Mouse (Mus musculus) mesoderm, embryonic 11.5 days (tissue): ENCODE measurements at regions not wholly inside any gene's neighbourhood (a gene's known extent, or its start where the extent isn't known, plus 50 kb on each side); places are given as distances from the start of the nearest gene placed in this dataset.
"Not testable (repeated sequence)": the region's sequence is repeated elsewhere in the genome, so short reads cannot be mapped to it uniquely, and the experiment has no call there.

ENCODE experiments used
- DNase-seq: peaks from one replicate; pipeline ENCODE4 v3.0.0-alpha.2; 2012; ENCODE audit warnings: low read depth, low spot score

DNA sequence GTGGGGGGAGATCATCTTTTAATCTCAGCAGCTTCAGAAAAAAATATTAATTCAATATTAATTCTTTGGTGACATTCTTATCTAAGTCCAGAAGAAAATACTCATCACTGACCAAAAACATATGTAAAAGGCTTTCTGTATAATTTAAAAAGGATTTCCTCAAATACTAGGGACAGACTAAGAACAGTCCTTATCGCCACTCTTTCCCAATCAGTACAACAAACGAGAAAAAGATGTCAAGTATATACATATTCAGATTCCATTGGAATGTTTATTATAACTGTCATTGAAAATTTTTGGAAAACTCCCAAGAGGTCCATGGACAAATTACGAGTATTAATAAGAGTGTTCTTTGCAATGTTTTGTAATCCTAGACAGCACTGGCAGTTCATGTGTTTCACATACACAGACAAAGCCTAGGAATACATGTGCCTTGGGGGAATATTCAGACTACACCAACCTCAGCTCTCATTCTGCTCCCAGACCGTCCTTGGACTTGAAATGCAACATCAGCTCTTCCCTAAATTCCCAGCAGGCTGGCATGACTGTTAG lies 270.4 kb upstream of the Dcbld2 start:
- no peak for DNase-seq

DNA sequence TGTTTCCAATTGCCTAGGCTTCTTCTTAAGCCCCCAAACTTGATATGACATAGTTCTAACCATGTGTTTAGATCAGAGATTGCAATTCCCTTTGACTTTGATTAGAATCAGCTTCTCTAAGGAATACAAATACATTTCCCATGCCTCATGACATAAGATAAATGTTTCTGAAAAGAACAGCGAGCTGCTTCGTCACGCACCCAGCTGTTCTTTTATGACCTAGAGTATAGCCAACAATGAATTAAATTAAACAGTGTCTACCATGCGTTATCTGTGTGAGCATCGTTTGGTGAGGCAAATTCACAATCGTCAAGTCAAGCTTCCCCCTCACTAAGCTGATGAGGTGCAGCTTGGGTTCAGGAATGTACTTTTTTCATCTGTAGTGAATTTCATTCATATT lies 261.8 kb upstream of the Dcbld2 start:
- no peak for DNase-seq

DNA sequence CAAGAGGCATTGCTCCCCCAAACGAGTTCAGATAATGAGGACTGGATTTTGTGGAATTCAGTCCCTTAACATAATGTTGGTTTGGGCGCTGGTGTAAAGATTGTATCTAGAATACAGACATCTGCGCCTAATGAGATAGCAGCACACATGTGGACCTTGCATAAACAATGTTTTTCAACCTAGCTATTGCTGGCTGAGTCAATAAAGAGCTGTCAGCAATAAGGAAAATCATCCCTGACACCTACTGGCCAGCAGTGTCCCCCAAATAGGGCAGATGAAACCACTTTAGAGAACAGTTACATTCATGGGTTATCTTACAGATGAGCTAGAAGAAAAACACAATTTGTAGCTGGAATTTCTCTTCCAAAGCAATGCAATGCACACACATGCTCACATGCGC lies 252.7 kb upstream of the Dcbld2 start:
- no peak for DNase-seq

DNA sequence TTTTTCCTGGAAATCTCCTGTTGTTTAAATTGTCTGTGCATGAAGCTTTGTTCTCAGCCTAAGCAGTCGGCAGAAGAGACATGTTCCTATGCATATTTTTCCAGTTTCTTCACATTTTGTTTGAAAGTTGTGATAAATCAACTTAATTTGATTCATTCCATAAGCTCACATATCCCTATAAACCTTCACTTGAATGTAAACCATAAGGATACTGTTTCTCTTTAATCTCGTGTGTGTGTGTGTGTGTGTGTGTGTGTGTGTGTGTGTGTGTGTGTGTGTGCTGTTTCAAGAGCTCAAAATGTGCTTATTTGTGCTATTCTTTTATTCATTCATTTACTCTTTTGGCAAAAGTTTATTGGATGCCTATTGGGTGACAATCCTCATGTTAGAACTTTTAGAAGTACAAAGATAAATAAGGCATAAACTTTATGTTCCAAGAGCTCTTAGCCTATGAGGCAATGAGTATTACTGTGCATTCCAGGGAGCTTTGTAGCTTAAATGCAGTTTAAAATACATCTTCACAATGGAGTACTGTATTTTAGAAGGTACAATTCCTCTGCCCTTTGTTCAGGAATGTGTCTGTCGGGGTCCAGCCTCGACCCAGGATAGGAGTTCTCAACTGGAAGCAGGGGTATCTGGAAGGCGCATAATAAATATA lies 229.4 kb upstream of the Dcbld2 start:
- no peak for DNase-seq

DNA sequence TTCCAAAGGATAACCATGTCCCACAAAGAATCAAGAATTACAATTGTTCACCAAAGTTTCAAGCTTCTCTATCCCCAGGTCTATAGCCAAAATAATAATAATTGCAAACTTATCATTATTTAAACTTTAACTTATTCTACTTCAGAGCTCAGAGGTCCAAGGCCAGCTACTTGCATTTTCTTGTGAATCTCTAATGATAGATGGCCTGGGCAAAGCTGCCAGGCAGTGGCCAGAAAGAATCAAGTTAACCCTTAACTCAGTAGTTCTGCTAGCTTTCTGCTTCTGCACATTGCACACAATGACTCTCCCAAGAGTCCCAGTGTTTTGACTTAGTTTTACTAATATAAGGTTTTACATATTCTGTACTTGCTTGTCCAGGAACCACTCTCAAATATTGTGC lies 228.3 kb upstream of the Dcbld2 start:
- DNase-seq: not testable (repeated sequence)

DNA sequence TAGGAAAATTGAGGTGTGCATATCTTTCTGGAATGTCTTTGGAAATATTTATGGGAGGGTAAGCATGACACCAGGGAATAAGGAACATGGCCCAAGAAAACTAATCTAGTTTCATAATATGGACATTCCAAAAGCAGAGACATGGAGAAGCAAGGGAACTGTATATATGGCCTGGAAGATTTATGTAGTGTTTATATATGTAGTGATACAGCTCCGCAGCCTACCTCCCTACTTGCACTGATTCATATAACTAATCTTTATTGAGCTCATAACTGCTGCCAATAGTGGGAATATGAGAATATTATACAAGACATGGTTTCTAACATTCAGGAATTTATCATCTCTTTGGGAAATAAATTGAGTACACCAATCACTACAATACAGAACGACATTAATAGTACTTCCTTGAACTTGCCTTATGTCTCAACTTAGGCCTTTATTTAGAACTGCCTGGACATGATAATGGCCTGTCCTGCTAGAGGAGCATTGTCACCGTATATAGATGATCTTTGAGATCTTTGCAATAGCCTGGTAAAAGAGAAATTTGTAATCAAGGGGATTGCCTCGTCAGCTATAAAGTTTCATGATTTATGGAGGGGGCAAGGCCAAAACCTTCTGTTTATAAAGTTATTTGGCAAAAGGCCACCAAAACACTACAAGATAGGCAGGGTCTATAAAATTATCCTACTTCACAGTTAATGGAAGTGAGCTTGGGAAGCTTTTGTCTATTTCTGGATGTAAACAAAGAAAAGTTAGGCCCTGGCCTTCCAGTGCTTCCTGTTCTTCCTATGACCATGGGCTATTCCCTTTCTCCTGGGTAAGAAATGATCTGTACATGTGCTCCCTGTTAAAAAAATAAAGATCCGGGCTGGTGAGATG lies 213.4 kb upstream of the Dcbld2 start:
- no peak for DNase-seq

DNA sequence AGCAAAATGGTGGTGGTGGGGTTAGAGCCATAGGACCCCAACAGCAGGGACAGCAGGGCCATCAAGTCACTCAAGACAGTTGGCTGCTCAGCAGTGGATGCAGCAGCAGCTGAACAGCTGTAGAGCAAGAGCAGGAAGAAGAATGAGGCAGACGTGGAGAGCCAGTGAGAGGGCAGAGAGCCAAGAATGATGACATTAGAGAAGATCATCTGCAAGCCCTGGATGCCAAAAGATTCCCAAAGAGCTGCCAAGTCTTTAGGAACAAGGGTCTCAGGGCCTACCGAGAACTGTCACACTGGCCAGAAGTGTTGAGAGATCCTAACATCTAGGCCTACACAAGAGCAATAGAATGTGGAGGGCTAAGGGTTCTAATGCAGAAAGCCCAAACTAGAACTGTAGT lies 196.4 kb upstream of the Dcbld2 start:
- no peak for DNase-seq

DNA sequence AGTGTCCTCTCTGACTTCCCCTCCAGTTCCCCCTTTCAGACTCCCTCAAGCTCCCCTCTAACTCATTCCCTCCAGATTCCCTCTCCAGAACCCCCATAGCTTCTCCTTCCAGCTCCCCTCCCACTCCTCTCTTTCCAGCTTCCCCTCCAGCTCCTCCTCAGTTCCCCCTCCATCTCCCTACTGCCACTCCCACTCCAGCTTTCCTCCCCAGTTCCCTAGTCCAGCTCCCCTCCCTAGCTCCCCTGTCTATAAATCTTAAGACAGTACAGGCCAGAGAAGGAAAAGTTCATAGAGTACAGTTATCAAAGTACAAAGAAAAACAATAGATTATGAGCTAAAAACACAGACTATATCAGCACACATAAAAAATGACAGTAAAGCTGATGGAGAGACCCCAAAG lies 173.6 kb upstream of the Dcbld2 start:
- no peak for DNase-seq

DNA sequence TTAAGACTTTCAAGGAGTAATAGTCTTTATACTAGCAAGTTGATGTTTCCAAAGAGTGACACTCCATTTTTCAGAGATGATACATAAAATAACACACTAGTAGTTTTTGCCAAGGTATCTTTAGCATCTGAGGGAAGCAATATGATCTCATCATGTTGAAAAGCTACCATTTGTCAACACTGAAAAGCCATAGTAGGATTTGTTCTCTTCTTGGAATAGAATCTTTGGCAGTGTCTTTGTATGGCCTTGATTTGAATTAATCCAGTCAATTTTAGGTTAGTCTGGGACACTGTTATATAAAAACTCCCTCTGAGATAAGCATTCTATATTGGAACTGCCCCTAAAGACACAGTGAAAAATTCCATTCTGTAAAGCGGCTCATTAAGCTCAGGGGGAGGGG lies 171.4 kb upstream of the Dcbld2 start:
- DNase-seq: no peak

DNA sequence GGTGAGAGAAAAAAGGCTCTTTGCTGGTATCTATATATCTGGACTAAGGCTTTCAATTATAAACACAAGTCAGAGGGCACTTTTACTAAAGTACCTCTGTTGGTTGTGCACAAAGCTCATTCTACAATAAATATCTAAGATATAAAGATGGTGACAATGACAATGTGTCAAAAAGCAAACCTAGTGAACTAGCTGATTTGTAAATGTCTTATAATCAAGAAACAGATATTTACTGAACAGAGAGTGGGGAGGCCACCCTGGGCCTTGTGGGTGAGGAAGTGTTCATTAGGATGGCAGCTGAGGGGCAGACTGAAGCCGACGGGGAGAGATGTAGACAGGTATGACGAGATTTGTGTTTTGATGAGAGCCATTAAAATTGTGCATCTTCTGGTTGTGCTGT lies 132.0 kb upstream of the Dcbld2 start:
- DNase-seq: no peak

DNA sequence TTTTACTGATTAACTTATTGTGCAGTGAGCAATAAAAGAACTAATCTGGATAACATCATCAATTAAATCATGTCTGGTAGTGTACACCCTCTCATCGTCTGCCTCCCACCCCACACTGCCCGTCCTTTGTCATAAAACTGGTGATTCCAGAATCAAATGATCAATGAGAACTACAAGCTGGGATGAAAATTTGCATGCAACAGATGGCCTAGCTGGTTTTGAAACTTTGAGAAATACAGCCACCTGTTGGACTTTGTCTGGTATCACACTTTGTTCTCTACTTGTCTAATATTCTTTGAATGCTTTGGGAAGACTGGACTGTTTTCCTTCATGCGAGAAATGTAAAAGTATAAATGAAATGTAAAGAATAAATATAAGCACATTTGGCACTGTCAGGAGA lies 126.8 kb upstream of the Dcbld2 start:
- peak; percentile 22 for DNase-seq

DNA sequence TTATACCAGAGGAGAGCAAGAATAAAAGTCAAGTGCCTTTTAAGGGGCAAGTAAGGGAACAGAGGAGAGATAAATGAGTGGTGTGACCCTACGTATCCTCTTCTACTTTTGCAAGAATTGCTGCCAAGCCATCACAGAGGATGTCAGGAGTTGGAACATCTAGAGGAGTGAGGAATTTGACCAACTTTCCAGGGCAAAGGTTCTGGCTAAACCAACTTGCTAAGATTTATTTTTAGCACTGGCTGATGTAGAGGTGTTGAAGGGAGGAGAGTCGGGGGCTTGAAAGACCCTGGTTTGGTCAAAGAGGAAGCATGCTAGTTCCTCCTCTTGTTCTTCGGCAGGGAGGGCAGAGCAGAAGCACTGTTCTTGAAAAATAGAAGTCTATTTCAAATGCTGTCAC lies 113.8 kb upstream of the Dcbld2 start:
- DNase-seq: no peak

DNA sequence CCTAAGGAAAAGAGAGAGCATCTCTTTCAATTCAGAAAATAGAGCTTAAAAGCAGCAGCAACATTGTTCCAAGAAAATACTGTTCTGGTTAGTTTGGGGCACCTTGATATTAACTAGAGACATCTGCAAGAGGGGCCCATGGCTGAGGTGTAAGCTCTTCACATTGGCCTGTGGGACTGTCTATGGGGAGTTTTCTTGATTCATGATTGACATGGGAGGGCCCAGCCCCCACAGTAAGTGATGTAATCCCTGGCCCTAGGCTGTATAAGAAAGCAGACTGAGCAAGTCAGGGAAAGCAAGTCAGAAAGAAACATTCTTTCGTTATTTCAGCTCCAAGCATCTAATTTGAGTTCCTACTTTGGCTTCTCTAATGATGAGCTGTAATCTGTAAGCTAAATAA lies 113.1 kb upstream of the Dcbld2 start:
- DNase-seq: no peak

DNA sequence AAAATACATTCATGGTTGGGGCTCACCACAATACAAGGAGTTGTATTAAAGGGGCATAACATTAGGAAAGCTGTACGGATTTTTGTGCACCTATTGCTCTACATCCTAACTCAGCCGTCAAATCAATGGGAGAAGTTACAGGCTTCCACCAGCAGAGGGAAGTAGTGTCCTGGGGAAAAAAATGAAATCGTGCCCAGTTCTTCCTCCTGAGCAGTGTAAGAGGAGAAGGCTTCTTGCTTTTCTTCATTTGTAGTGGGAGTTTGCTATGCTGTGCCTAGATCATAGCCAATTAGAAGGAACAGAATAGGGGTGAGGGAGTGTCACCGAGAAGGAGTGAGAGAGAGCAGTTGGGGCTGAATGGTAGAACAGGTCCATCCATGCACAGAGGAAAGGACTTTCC lies 108.7 kb upstream of the Dcbld2 start:
- DNase-seq: peak; percentile 77

DNA sequence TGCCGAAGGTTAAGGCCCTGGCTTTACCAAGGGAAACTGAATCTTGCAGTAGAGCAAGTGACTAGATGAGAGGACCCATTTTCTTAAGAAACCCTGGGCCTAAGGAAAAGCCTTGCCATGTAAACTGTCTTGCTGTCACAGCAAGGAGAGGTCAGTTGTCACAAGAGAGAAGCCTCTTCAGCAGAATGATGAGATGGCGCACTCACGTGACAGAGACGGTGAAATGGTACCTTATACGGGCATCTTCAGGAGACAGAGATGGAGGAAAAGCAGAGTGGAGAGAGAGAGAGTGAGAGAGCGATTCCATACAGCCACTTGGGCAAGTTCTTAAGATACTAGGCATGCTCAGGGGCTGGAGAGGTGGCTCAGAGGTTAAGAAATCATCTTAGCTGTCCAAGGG lies 108.1 kb upstream of the Dcbld2 start:
- no peak for DNase-seq

DNA sequence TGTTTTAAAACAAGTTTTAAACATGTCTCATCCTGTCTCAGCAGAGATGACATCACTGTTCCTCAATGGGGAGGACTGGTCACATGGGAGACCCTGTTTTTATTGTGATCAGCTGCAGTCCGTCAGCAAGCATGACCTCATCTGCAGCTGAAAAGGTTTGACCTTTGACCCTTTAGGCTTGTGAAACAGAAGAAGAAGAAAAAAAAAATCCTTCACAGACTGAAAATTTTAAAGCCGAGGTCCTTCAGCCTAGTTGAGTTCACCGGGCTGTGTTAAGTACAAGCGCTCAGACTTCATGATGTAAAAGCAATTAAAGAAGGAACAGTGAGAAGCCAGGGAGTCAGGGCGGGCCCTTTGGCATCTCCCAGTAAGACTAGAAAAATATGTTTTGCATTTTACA lies 104.7 kb upstream of the Dcbld2 start:
- DNase-seq: peak; percentile 79

DNA sequence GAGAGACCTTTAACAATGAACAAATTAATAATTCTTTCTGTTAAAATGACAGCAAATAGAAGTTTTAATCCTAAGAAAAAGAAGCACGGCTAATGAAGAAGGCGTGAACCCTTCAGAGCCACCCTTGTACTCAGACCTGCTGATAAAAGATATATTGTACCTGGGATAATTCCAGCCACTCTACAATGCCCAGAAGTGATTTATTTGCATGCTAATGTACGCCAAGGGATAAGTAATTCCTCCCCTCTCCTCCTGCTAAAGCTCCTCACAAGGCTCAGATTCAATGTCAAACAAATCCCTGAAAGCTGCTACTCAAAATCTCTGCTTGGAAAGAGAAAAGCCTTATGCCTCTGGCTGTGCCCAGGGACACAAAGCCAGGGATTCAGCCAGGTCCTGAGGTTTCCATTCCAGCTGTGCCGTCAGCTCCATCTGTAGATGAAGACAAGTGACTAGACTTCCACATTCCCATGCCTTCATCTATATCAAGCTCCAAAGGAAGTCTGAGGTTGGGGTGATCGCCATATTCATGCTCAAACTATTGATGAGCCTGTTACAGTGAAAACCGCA lies 91.3 kb upstream of the Dcbld2 start:
- peak; percentile 23 for DNase-seq

DNA sequence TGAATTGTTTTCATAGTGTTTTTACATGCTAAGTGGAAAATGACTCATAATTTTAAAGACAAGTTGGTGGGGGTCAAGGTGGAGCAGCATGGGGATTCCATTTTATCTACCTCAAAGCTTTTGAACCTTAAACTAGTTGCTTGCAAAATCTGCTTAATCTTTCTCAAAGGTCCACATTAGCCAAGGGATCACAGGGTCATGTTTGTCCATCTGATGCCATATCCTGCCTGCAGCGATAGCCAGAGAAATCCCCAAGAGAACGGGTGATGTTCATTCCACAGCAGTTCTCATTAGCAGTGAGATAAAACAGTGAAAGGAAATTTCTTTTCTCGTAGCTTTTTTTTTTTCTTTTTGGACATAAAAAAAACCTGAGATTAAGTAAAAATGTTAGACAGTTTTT lies 77.2 kb upstream of the Dcbld2 start:
- DNase-seq: no peak

DNA sequence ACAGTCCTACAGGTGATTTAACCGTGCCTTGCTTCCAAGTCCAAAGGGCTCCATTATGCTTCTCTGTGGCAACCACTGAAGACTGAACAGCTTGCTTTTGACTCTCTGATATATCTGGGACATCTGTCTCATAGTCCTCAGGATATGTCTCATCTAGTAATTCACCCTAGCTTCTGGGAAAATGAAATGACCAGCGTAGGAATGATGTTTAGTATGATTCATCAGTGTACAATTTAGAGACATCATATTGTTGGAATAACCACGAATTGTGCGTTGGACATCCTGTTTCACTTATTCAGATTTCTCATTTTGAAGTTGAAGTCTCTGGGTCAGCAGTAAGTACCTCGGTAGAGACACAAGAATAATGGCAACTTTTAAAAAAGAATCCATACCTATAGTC lies 64.3 kb upstream of the Dcbld2 start:
- DNase-seq: no peak

DNA sequence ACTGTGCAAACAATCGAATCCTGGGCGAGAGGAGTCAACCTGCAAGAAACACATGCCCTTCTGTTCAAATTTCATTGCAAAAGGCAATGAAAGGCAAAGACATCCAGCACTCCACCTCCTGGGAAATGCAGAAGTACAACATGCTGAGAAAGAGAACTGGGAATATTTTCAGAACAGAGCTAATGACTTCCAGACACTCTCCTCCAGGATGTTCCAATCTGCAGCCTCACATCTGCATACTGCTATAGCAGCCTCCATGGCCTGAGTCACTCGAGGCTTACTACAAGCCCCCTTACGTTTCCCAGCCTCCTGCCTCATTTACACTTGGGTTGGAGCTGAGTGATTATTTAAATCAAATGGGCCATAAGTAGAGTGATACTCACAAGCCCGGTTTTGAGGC lies 58.9 kb upstream of the Dcbld2 start:
- DNase-seq: peak; percentile 63

DNA sequence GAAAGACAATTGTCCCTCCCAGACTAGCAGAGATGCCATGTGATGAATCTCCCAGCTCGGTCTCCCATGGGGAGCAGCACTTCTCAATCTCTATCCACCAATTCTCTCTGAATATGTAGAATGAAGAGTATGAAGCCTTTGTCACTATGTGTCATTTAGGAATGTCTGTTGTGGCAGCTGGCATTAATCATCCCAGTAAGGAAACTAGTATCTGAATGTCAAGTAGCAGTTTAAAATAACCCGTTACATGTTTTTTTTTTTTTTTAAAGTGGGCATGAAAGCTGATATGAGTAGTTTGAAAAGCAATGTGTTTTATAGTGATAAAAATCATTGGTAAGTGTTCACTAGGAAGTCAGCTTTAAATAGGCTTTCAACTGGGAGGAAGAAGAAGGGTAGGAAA lies 58.4 kb upstream of the Dcbld2 start:
- no peak for DNase-seq

DNA sequence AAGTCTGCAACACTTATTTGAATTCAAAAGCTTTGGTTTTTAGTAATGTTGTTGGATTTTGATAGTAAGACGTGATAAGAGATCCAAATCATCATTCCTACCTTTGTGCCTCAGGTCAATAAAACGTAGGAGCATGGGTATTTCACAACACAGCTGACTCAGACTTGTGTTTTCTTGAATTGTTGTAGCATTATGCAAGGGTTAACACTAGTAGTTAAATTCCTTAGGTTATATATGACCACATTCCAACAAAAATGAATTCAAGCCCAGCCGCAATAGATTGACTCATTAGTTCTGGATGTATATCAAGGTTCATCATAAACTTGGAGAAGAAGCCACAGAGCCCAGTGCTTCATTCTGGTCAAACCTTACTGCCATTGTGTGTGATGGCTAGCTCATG lies 56.1 kb upstream of the Dcbld2 start:
- DNase-seq: no peak

DNA sequence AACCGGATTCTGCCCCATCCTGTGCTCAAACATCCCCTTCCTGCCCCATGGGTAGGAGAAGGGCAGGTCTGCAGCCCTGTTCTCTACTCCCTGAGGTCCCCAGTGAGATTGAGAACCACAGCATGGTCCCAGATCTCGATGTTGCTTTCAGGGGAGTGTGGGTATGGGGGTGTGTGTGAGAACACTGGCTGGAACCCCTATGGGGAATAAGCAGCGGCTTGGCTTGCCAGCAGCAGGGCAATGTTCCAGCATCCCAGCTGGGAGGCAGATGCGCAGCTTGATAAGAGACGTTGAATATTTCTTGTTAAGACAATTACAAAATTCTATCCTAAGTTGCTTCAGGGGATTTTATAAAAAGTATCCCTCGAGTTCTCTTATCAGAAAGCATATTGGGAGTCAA lies 53.7 kb upstream of the Dcbld2 start:
- DNase-seq: no peak
